Mouse (Mus musculus): Measurements from ENCODE around the gene Thtpa. TPM values are rescaled to one million over a fixed set of nuclear protein-coding genes. Genes with fewer than 3 reads are reported as not detected.

The Thtpa gene
- polyA plus RNA-seq (2012; rRNA removed): 7.2 and 7.5 TPM in 2 replicates

DNA sequence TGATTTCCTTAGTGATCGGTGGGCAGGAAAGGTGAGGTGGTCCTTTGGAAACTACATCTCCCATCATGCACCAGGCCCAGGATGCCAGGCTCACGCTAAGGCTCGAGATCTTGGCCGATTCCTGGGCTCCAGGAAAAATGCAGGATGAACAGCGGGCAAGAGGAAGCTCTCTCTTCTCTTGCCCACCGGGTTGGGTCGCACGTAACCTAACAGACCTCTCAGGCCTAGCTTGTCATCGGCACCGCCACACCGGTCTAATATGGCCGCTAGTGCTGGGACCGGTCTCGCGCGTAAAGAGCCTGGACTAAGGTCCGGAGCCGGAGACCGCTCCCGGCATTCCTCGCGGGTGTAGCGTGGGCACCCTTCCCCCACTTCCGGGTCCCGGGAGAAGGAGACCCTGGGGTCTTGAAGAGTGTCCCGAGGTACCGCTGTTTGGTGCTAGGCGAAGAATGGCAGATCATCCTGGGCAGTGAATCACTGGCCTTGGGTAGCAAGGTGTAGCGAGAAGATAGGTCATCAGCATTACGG lies at the start of gene Thtpa:
Gene Thtpa (plus strand): TSS at position 81 of the 528 bp plus-strand sequence.
- peak; percentile 55 for DNase-seq (ENCODE audit: low read depth, low spot score)
- 2% methylated on average over 30 of the region's 30 CpGs for WGBS

DNA sequence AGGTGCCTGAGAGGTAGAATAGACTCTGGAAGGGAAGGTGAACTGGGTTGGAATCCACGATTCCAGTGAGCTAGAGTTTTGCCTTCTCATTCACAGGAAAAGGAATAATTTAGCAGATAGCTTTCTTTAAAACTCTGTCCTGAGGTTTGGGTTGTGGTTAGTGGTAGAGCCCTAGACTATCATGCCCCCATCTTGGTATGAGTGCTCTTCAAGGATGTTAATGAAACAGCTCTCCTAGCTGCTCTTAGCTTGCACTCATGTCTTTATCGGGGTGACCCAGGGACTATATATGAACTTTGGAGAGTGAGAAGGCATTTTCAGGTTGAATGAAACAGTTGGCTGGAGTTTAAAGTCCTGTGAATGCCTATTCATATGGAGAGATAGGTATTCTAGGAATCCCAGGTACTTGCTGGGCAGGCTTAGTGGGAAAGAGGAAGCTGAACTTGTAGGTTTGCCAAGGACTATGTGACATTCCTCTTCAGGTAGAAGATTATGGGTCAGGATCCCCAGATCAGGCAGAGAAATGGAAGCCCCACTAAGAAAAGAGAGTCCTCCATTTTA lies 46.5 kb upstream of the Thtpa start:
- 80% methylated on average over 2 of the region's 2 CpGs for WGBS
- no peak for DNase-seq (ENCODE audit: low read depth, low spot score)

DNA sequence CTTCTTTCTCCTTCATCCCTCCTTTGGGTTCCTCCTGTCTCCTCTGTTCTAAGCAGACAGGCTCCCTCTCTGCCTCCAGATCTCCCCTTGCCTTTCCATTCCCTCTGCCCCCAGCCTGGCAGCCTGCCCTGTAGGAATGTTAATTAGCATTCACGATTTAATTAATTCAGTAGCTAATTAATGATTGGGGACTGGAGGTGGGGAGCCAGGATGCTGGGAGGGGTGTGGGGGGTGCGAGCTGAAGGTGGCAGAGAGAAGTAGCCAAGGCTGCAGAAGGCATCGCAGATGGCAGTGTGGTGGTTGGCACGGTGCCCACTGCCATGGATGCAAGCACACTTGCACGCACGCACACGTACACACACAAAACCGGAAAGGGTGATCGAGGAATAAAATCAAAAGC lies 42.1 kb upstream of the Thtpa start:
- no peak for DNase-seq (ENCODE audit: low read depth, low spot score)
- whole genome bisulfite sequencing: 82% methylated on average over 9 of the region's 9 CpGs

DNA sequence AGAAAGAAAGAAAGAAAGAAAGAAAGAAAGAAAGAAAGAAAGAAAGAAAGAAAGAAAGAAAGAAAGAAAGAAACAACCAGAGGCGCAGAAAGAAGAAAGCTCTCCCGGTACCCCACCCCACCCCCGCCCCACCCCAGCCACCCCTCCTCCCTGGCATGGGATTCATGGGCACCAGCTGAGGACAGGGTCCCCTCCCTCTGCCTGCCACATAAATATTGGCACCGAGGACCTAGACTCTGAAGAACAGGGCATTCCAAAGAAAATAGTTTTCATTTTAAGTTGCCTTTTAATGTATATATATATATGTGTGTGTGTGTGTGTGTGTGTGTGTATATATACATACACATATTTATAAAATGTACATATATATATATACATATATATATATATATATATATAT lies 41.5 kb upstream of the Thtpa start:
- 68% methylated on average over 4 of the region's 4 CpGs for WGBS
- DNase-seq (ENCODE audit: low read depth, low spot score): no peak

DNA sequence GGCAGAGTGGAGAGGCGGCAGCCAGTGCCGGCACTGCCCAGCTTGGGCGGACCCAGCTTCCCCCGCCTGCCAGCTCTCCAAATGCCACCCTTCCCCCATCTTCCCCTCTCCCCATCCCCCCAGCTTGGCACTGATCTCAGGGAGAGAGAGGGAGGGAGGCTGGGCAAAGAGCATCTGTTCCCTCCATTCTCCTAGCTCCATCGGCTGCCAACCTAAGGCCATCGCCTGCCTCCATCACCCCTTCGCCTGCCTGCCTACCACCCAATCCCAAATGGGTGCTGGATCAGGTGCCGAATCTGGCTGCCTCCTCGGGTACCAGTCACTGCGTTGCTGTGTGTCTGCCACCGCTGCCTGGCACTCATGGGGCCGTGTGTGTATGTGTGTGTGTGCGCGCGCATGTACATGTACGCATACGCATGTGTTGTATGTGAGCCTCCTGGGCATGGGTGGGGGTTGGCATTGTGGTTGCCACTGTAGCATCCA lies 40.8 kb upstream of the Thtpa start:
- DNase-seq (ENCODE audit: low read depth, low spot score): no peak
- WGBS: 81% methylated on average over 17 of the region's 17 CpGs

DNA sequence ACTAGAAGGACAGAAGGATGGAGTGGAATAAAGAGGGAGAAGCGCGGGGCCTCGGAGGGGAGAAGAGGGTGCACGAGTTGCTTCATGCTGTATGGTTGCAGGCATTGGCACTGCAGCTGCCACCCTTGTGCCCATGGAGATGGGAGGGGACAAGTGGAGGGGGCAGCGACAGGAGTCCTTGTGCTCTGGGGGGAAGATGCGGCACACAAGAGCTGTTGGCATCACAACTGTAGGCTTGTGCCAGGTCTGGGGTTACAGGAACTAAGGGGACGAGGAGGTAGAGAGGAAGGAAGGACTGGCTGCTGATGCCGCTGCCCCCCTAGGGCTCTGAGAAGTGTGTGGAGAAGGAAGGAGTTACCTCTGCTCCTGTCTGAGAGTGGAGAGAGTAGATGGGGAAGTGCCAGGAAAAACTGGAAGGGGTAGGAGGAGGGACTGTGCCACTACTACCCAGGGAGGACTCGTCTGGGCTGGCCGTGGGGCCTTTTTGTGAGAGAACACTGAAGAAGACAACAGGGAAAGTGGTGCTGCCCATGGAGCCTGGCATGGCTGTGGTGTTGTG lies 40.3 kb upstream of the Thtpa start:
- no peak for DNase-seq (ENCODE audit: low read depth, low spot score)

DNA sequence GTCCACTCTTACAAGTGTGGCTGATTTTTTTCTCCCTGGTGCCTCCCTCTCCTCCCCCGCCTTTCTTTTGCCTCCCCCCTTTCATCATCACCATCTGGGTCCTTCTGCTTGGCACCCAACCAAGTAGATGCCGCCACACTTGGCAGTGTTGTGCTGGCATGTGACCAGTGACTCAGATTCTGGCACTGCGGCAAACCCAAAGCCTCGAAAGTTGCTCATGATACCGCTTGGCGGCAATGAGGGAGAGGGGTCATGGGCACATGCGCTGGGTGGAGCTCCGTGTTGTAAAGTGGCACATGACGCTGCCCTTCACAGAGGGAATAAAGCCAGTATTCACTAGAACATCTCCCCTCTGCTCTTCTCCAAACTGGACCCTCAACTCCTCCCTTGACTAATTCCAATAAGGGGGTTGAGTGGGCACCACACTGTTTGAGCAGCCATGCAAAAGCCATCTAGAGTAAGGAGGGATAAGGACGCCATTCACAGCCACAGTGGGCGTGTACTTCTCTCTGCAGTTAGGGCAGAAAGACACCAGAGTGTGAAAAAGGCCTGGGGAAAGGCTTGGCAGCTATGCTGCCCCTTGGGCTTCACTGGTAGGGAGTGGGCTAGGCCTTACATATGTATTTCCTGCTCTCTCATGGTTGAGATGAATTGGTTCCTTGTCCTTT lies 39.3 kb upstream of the Thtpa start:
- no peak for DNase-seq (ENCODE audit: low read depth, low spot score)
- 45% methylated on average over 11 of the region's 11 CpGs for WGBS

More for the DNA sequence above, 40.3 kb upstream of the Thtpa start:
- 75% methylated on average over 10 of the region's 10 CpGs for WGBS

DNA sequence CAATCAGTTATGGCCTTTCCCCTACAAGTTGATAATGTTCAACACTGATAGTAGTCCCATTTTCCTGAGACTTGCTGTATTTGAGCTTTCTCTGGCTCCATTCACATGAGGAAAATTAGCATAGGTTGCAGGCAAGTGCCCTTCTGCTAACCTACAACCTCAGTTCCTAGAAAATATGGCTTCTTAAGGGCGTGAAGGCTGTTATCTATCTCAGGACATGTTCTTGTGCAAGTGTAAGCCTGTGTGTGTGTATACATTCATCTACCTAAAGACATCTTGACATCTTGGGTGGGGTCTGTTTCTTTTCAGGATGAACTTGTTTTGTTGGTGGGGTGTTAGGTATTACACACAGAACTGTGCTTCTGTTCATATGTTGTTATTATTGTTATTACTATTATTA lies 35.6 kb upstream of the Thtpa start:
- WGBS: 78% methylated on average over 1 of the region's 1 CpGs
- DNase-seq (ENCODE audit: low read depth, low spot score): no peak

DNA sequence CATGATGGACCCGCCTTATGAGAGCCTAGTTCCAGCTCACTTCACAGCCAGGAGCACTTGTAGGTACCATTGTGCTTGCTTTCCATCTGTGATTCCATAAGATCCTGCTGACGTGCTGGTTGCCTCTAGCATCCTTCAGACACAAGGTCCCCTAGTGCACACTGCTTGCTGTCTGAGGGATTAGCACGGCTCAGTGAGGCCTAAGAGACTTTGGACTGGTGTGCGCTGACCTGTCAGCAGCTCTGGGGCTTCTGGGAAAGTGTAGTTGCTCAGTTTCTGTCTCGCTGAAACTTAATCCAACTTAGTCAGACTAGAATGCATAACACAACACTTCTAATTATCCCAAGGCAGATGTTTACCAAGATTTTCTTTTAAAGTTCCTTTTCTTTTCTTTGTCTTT lies 34.7 kb upstream of the Thtpa start:
- DNase-seq (ENCODE audit: low read depth, low spot score): no peak
- WGBS: 69% methylated on average over 5 of the region's 5 CpGs

DNA sequence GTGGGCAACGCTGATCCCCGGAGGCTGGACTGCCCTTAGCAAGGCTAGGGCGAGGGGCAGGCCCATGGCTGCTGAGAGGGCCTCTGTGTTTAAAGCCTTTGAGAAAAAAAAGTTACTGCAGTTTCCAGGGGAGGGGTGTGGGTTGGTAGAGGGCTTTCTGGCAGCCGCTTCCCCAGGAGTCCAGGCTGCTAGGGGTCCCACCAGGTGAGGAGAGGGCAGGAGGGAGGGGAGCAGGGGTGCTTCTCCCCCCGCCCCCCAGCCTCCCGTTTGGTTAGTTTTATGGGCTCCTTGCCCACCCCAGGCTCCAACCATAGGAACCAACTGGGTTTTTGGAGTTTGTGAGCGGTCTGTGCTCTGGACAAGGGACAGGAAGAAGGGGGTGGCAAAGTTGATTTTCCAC lies 32.7 kb upstream of the Thtpa start:
- 42% methylated on average over 7 of the region's 7 CpGs for WGBS
- DNase-seq (ENCODE audit: low read depth, low spot score): no peak

DNA sequence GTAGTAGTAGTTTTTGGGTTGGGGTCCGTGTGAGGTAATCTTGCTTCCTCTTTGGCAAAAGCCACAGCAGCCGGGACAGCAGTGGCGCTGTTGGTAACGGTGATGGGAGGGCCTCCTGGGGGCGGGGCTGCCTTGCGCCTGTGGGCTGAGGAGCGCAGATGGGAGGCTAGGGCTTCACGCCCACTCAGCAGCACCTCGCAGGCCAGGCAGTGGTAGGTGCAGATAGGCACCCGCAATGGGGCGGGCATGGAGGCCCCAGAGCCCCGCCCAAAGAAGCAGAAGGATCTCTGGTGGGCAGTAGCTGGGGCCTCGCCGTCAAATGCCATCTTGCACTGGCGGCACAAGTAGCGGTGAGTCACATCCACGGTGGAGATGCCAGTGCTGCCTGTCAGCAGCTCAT lies 32.0 kb upstream of the Thtpa start:
- WGBS: 29% methylated on average over 17 of the region's 17 CpGs
- no peak for DNase-seq (ENCODE audit: low read depth, low spot score)

DNA sequence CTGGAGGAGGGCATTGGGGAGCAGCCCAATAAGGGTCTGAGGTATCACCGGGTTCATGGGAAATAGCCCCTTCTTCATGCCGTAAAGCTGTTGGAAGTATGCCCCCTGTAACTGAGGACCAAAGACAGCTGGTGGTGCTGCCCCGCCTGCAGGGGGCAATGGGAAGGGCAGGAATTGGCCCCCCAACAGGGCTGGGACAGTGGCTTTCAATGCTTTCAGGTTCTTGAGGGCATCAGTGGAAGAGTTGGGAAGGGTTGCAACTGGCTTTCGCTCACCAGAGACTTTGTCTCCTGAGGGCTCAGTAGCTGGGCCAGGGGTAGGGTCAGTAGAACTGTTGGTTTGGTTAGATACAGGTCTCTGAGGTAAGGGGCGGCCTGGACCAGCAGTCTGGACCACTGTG lies 31.5 kb upstream of the Thtpa start:
- 86% methylated on average over 5 of the region's 5 CpGs for WGBS
- no peak for DNase-seq (ENCODE audit: low read depth, low spot score)

DNA sequence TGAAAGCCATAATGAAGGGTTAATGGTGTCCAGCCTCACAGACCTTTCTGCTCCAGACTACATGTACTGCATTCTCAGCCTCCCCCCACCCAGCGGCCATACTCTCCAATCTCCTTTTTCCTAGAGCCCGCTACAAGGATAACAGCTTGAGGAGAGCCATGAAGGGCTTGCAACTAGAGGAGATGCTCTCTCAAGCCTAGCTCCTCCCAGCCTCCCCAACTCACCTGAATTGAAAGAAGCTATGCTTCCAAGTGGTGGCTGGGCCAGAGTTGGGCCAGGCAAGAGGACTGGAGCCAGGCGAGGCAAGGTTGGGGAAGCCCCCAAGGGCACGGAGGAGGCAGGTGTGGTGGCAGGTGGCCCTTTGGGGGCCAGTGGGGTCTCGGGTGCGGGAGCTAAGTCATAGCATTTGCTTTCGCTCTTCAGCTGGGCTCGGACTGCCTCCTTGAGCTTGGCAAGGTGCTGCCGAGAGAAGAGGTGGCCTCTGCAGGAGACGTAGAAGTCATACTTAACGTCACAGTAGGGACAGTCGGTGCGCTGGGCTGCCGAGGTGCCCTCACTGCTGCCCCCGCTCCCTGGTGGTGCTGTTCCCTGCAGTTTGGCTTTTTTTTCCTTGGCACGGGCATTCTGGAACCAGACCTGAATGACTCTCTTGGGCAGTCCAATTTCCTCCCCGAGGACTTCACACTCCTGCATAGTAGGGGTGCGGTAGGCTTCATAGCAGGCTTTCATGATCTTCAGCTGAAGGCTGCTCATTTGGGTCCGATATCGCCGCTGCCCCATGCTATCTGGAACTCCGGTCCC lies 30.8 kb upstream of the Thtpa start:
- WGBS: 89% methylated on average over 22 of the region's 22 CpGs
- no peak for DNase-seq (ENCODE audit: low read depth, low spot score)

DNA sequence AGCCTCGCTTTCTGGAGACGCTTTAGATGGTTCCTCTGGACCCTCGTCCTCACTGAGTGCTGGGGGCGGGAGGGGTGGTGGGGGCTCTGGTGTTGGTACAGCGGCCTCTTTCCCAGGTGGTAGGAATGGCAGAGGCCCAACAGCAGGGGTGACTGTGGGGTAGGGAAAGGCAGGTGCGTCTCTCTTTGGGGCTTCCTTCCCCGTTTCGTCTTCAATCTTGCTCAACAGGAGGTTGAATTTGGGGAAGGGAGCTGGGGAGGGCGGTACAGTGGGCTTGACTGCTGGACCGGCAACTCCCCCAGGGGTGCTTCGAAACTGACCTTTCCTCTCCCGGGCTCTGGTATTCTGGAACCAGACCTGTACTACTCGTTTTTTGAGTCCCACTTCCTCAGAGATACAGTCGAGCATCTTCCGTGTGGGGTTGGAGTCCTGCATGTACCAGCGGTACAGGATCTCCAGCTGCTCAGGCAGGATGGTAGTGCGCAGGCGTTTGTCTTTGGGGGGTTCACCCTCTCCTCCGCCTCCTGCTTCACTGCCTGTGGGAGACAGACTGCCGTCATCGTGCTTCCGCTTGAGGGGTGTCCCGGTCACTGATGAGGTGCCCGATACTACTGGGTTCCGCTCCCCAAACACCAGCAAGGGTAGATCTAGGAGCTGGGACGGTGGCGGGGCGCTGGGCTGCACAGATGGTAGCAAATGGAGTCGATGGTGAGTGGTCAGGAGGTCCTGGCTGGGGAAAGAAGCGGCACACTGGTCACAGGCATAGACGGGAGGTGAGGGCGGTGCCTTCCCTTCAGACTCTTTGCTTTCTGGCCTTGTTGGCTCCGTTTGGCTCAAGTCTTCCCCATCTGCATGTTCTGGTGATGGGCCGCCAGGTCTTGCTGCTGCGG lies 29.9 kb upstream of the Thtpa start:
- WGBS: 84% methylated on average over 35 of the region's 35 CpGs
- no peak for DNase-seq (ENCODE audit: low read depth, low spot score)

DNA sequence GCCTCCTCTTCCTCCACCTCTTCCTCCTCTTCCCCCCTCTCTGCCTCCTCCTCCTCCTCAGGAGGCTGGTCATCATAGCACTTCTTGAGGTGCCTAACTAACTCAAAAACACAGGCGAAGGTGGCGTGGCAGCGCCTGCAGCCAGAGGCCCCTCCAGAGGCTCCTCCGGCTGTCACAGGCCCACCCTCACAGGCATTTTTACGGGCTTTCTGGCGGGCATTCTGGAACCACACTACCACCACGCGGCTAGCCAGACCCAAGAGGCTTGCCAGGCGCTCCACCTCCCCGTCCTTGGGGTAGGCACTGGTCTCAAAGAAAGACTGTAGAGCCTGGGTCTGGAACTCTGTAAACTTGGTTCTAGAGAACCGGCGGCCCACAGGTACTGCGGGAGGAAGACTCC lies 29.2 kb upstream of the Thtpa start:
- no peak for DNase-seq (ENCODE audit: low read depth, low spot score)
- 79% methylated on average over 13 of the region's 13 CpGs for whole genome bisulfite sequencing

DNA sequence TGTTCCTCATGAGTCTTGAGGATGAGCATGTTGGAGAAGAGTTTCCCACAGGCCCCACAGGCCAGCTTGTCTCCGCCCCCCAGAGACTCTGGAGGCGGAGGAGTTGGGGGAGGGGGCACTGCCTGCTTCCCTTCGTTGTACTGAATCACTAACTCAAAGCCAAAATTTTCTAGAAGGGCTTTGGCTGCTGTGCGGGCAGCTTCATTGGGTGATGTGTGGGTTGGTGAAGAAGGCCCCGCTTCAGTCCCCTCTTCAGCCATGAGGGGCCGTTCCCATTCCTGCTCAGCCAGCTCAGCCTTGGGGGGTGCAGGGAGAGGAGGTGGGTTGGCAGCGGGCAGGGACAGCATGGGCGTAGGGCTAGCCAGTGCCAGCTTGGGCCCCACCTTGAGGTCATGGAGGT lies 28.5 kb upstream of the Thtpa start:
- no peak for DNase-seq (ENCODE audit: low read depth, low spot score)
- WGBS: 86% methylated on average over 8 of the region's 8 CpGs

DNA sequence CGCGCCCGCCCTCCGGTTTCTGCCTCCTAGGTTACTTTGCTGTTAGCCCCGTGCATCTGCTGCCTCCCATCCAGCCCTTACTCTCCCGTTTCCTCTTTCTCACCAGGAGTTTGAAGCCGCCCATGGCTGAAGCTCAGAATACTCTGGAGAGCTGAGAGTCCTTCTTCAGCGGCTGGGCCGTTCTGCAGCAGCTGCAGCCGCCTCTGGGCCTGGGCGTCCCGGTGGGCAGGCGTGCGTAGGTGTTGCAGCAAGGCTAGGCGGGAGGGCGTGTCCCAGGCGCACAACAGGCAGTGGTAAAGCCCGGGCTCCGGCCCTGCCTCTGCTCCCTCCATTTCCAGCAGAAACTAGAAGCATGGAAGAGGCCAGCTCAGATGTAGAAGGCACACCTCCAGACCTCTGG lies 22.8 kb upstream of the Thtpa start:
- DNase-seq (ENCODE audit: low read depth, low spot score): no peak
- 21% methylated on average over 19 of the region's 19 CpGs for WGBS

DNA sequence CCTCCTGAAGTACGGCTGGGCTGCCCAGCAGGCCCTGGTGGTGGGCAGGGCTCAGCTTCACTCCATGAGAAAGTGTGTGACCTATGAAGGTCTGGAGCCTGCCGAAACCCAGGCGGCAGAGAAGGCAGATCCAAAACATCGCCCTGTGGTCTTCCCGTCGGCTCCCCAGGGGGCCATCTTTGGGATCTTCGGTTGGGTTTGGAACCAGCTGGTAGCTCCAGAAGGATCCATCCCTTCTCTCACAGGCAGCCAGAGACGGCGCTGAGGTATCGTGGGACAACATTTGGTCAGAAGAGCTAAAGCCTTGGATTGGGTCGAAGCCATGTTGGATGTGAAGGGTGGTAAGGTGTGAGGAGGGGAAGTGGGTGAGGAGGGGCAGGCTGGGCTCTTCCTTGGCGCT lies 20.2 kb upstream of the Thtpa start:
- DNase-seq (ENCODE audit: low read depth, low spot score): no peak
- 95% methylated on average over 12 of the region's 12 CpGs for WGBS

DNA sequence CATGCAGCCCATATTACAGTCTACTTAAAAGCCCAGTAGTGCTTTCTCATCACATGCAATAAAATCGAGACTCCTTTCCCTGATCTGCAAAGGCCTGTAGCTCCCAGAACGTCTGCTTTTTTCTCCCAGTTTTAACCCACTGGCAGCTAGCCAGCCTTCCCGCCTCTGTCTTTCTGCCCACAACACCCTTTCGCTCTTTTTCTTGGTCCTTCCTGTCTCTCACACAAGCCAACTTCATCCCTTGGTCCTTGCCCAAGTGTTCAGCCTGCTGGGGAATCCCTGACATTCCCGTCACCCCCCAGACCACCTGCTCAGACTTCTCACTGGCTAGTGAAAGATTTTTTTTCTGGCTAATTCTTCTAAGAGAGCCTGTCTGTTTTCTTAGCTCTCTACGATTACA lies 18.4 kb upstream of the Thtpa start:
- 33% methylated on average over 6 of the region's 6 CpGs for WGBS
- DNase-seq (ENCODE audit: low read depth, low spot score): no peak
